Mouse (Mus musculus): ENCODE data around the gene Tnfaip3. TPM values are rescaled to one million over a fixed set of nuclear protein-coding genes. Genes with fewer than 3 reads are reported as not detected.

Tnfaip3 gene
- polyA plus RNA-seq, 1 experiment from 2014 or later = 1.9 TPM

Other genes starting within 250 kb of the Tnfaip3 start
- 0.47 and 0.49 TPM in 2 replicates for gene Gm4922, start 228.9 kb downstream of the Tnfaip3 start, polyA plus RNA-seq (2015; fragmentation: Nextera tagmentation; extraction: Ambion mirVana)
- 4.7 and 5.3 TPM in 2 replicates for gene Perp, start 170.6 kb downstream of the Tnfaip3 start, polyA plus RNA-seq (2015; fragmentation: Nextera tagmentation; extraction: Ambion mirVana)

Data from hindbrain, embryonic 13.5 days (tissue).